Mouse (Mus musculus): ENCODE data around the gene Nmu. TPM values are rescaled to one million over a fixed set of nuclear protein-coding genes. Genes with fewer than 3 reads are reported as not detected.

Nmu gene
- total and polyA plus RNA-seq, 3 experiments = not detected

GRCm38 (mm10) chr5:76383673-76384072 lies 20.1 kb upstream of the Nmu start:
- H3K36me3 ChIP-seq (replicated peaks in 1 of 2; ENCODE audit: control insufficient read depth in 1 of 2, insufficient read depth in 1 of 2, low read length in 1 of 2) = no peaks in the 10 kb centered on the region
- H3K9ac ChIP-seq (ENCODE audit: insufficient read depth, low read depth) = no peak overlapping the region
- TF ChIP-seq E2F4 (IDR thresholded peaks at IDR 0.05; ENCODE audit: insufficient replicate concordance, low read depth, low read length) (no peak), MAFK (IDR thresholded peaks at IDR 0.05; ENCODE audit: insufficient replicate concordance, low read length) (no peak), CHD1 (IDR thresholded peaks at IDR 0.05; ENCODE audit: low read depth, low read length) (no peak), UBTF (IDR thresholded peaks at IDR 0.05; ENCODE audit: low read depth, low read length) (no peak), USF2 (conservative IDR thresholded peaks at IDR 0.05; ENCODE audit: low read depth, low read length) (no peak), TBP (conservative IDR thresholded peaks at IDR 0.05; ENCODE audit: low read depth, low read length) (no peak), SIN3A (IDR thresholded peaks at IDR 0.05; ENCODE audit: low read length) (no peak)
- H3K4me2 ChIP-seq (ENCODE audit: insufficient read depth, low read depth, poor library complexity, severe bottlenecking) = no peak overlapping the region
- H3K4me1 ChIP-seq (ENCODE audit: control insufficient read depth in 1 of 2, insufficient read depth in 2 of 2) = peaks cover 0 to 3% of the 10 kb centered on the region in 2 experiments; a peak in 1 of 4 replicates
- in situ Hi-C loops (cut with MboI; ENCODE audit: low pct_ligation_motif_present, low pct_unique_long_range_greater_than_20kb, low sequenced_read_pairs) (no loop called here), dilution Hi-C loops (cut with MboI; ENCODE audit: extremely low pct_ligation_motif_present, extremely low pct_unique_long_range_greater_than_20kb, low sequenced_read_pairs) (no loop called here)
- no peaks in the 10 kb centered on the region for H3K9me3 ChIP-seq (replicated peaks; ENCODE audit: low read length)
- no peaks in the 10 kb centered on the region for H3K27me3 ChIP-seq (replicated peaks)
- H3K79me2 ChIP-seq (replicated peaks; ENCODE audit: control insufficient read depth, extremely low read depth, insufficient read depth, poor library complexity, severe bottlenecking) = no peaks in the 10 kb centered on the region
- H3K27ac ChIP-seq (ENCODE audit: insufficient read depth, low read depth) = no peak overlapping the region
- no peak overlapping the region for H3K4me3 ChIP-seq (replicated peaks in 1 of 3; ENCODE audit: low read depth in 2 of 3, low read length in 2 of 3, poor library complexity in 1 of 3)
- no peak for DNase-seq (ENCODE audit: extremely low read depth)

GRCm38 (mm10) chr5:76381836-76382235 lies 18.2 kb upstream of the Nmu start:
- Histone ChIP-seq H3K9me3 (replicated peaks; ENCODE audit: low read length) (no peaks in the 10 kb centered on the region), H3K4me2 (ENCODE audit: insufficient read depth, low read depth, poor library complexity, severe bottlenecking) (no peak overlapping the region), H3K4me3 (replicated peaks in 1 of 3; ENCODE audit: low read depth in 2 of 3, low read length in 2 of 3, poor library complexity in 1 of 3) (no peak overlapping the region), H3K9ac (ENCODE audit: insufficient read depth, low read depth) (no peak overlapping the region), H3K27ac (ENCODE audit: insufficient read depth, low read depth) (no peak overlapping the region), H3K79me2 (replicated peaks; ENCODE audit: control insufficient read depth, extremely low read depth, insufficient read depth, poor library complexity, severe bottlenecking) (no peaks in the 10 kb centered on the region), H3K36me3 (replicated peaks in 1 of 2; ENCODE audit: control insufficient read depth in 1 of 2, insufficient read depth in 1 of 2, low read length in 1 of 2) (no peaks in the 10 kb centered on the region), H3K4me1 (ENCODE audit: control insufficient read depth in 1 of 2, insufficient read depth in 2 of 2) (peaks cover 0 to 3% of the 10 kb centered on the region in 2 experiments; a peak in 1 of 4 replicates), H3K27me3 (replicated peaks) (no peaks in the 10 kb centered on the region)
- in situ Hi-C loops (cut with MboI; ENCODE audit: low pct_ligation_motif_present, low pct_unique_long_range_greater_than_20kb, low sequenced_read_pairs) (no loop called here), dilution Hi-C loops (cut with MboI; ENCODE audit: extremely low pct_ligation_motif_present, extremely low pct_unique_long_range_greater_than_20kb, low sequenced_read_pairs) (no loop called here)
- TF ChIP-seq USF1 (IDR thresholded peaks at IDR 0.05; ENCODE audit: low read depth, low read length) = no peak
- no peak for TF ChIP-seq PAX5 (IDR thresholded peaks at IDR 0.05; ENCODE audit: low read length)
- TF ChIP-seq CHD1 (IDR thresholded peaks at IDR 0.05; ENCODE audit: low read depth, low read length) = no peak
- no peak for TF ChIP-seq GABPA (IDR thresholded peaks at IDR 0.05; ENCODE audit: insufficient replicate concordance, low read depth, low read length)
- TF ChIP-seq USF2 (conservative IDR thresholded peaks at IDR 0.05; ENCODE audit: low read depth, low read length) = no peak
- no peak for TF ChIP-seq RAD21 (IDR thresholded peaks at IDR 0.05; ENCODE audit: low read depth, low read length)
- no peak for TF ChIP-seq ZKSCAN1 (IDR thresholded peaks at IDR 0.05; ENCODE audit: borderline replicate concordance, low read depth, low read length)
- TF ChIP-seq MAX (IDR thresholded peaks at IDR 0.05; ENCODE audit: low read length) = no peak
- TF ChIP-seq RCOR1 (conservative IDR thresholded peaks at IDR 0.05; ENCODE audit: low read depth, low read length) = no peak
- no peak for TF ChIP-seq ZMIZ1 (IDR thresholded peaks at IDR 0.05; ENCODE audit: low read depth, low read length)
- TF ChIP-seq IRF4 (IDR thresholded peaks at IDR 0.05; ENCODE audit: low read depth, low read length) = no peak
- TF ChIP-seq ETS1 (conservative IDR thresholded peaks at IDR 0.05; ENCODE audit: low read depth, low read length) = no peak
- no peak for DNase-seq (ENCODE audit: extremely low read depth)

Measured in CH12.LX (cell line).